Mouse (Mus musculus) spleen, adult 2 months (tissue): Measurements from ENCODE around the gene Sco1.

Source experiments
- CTCF ChIP-seq: fragments of 200-500 bp; IDR thresholded peaks from 2 replicates; pipeline ENCODE4 v1.5.1; 2011; ENCODE audit warnings: mild to moderate bottlenecking, inconsistent platforms; ENCODE audit not compliant: insufficient read depth, insufficient read length, insufficient replicate concordance; ENCODE audit errors: extremely low read depth
- POLR2A ChIP-seq: fragments of 200-500 bp; IDR thresholded peaks from 2 replicates; pipeline ENCODE4 v1.6.1; 2011; ENCODE audit warnings: low read depth, low read length, inconsistent platforms

DNA sequence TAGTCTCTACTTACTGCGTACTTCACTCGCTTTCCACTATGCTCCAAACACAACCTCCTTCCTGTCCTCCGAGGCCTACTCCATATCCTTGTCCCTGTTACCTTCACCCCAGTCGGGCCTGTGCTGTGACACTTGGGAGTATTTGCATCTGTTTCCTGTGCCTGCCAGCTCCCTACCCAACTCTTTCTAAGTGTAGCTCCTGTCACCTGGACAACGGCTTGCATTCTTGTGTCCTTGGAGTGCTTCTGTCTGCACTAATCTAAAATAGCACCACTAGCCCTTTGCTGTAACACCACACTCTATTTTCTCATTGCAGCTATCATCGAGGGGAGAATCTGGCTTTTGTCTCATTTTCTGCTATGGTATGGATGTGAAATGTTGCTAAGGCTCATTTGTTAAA, 12.0 kb upstream of the Sco1 start:
- no peak for TF ChIP-seq POLR2A
- TF ChIP-seq CTCF = no peak
